Mouse (Mus musculus) thymus, adult 2 months (tissue): ENCODE results near the gene Chn2.

Source experiments
- CTCF ChIP-seq: fragments of 200-500 bp; IDR thresholded peaks from 2 replicates; pipeline ENCODE4 v1.5.1; 2012; ENCODE audit warnings: mild to moderate bottlenecking, control low read depth, low read length, moderate library complexity, borderline replicate concordance; ENCODE audit not compliant: control insufficient read depth, poor library complexity, insufficient read depth; ENCODE audit errors: extremely low read depth
- POLR2A ChIP-seq: fragments of 200-500 bp; IDR thresholded peaks from 2 replicates; pipeline ENCODE4 v1.6.1; 2012; ENCODE audit warnings: mild to moderate bottlenecking, low read length, control low read depth, moderate library complexity; ENCODE audit not compliant: control insufficient read depth, poor library complexity, insufficient read depth; ENCODE audit errors: extremely low read depth

- TF ChIP-seq POLR2A (no peak), CTCF (no peak)
Measured at GRCm38 (mm10) chr6:54273379-54273730, 234.0 kb downstream of the Chn2 start.
